Mouse (Mus musculus): ENCODE data around the gene Car5b. TPM values are rescaled to one million over a fixed set of nuclear protein-coding genes. Genes with fewer than 3 reads are reported as not detected.

The Car5b gene
- 0.24 and 0.34 TPM in 2 replicates for polyA plus RNA-seq (2014; fragmentation: Nextera tagmentation; extraction: Ambion mirVana)

GRCm38 (mm10) chrX:164027607-164028289 is at the start of gene Car5b:
Gene Car5b (minus strand): TSS chrX:164027997.
- peak within 1 kb of the TSS; percentile 29 for H3K4me3 ChIP-seq (ENCODE audit: low read depth, low read length)
- H3K27me3 ChIP-seq (ENCODE audit: control insufficient read depth, insufficient read depth, low read length): no peaks in the 10 kb centered on the region
- no peaks in the 10 kb centered on the region for H3K4me1 ChIP-seq (ENCODE audit: control insufficient read depth, insufficient read depth, low read length)
- H3K4me2 ChIP-seq (ENCODE audit: low read depth, low read length): peak within 1 kb of the TSS; percentile 42
- H3K36me3 ChIP-seq (replicated peaks; ENCODE audit: control insufficient read depth, insufficient read depth, low read depth, low read length): no peaks in the 10 kb centered on the region
- no peak within 1 kb of the TSS for H3K9ac ChIP-seq (replicated peaks; ENCODE audit: low read length)
- no peak within 1 kb of the TSS for H3K27ac ChIP-seq (replicated peaks; ENCODE audit: low read depth, low read length)
- ATAC-seq (replicated peaks; ENCODE audit: insufficient number of reproducible peaks, low FRiP score, low TSS enrichment, low read depth) (peak; percentile 96), DNase-seq (ENCODE audit: low spot score) (peak; percentile 88)
- 12% methylated on average over 21 of the region's 22 CpGs for WGBS
- H3K9me3 ChIP-seq (replicated peaks; ENCODE audit: control insufficient read depth, low read length): no peaks in the 10 kb centered on the region

- Histone ChIP-seq H3K27ac (replicated peaks; ENCODE audit: low read depth, low read length) (no peak within 1 kb of the TSS), H3K36me3 (replicated peaks; ENCODE audit: control insufficient read depth, insufficient read depth, low read depth, low read length) (no peaks in the 10 kb centered on the region), H3K4me2 (ENCODE audit: low read depth, low read length) (peak within 1 kb of the TSS; percentile 51)
Measured at GRCm38 (mm10) chrX:164076040-164076775, 48.4 kb upstream of the Car5b start, which contains the start of gene Siah1b. Gene Siah1b (minus strand): TSS chrX:164076493.

GRCm38 (mm10) chrX:164068968-164069367 is 41.2 kb upstream of the Car5b start:
- Histone ChIP-seq H3K9me3 (replicated peaks; ENCODE audit: control insufficient read depth, low read length) (no peaks in the 10 kb centered on the region), H3K27ac (replicated peaks; ENCODE audit: low read depth, low read length) (no peak overlapping the region), H3K9ac (replicated peaks; ENCODE audit: low read length) (no peak overlapping the region), H3K27me3 (ENCODE audit: control insufficient read depth, insufficient read depth, low read length) (no peaks in the 10 kb centered on the region), H3K4me3 (ENCODE audit: low read depth, low read length) (no peak overlapping the region), H3K36me3 (replicated peaks; ENCODE audit: control insufficient read depth, insufficient read depth, low read depth, low read length) (no peaks in the 10 kb centered on the region), H3K4me2 (ENCODE audit: low read depth, low read length) (no peak overlapping the region), H3K4me1 (ENCODE audit: control insufficient read depth, insufficient read depth, low read length) (no peaks in the 10 kb centered on the region)
- 89% methylated on average over 4 of the region's 4 CpGs for WGBS
- DNase-seq (ENCODE audit: low spot score) (no peak), ATAC-seq (replicated peaks; ENCODE audit: insufficient number of reproducible peaks, low FRiP score, low TSS enrichment, low read depth) (no peak)

More at GRCm38 (mm10) chrX:164076040-164076775, 48.4 kb upstream of the Car5b start, which contains the start of gene Siah1b:
- Histone ChIP-seq H3K27me3 (ENCODE audit: control insufficient read depth, insufficient read depth, low read length) (0 out of 2 replicates have a peak, but pooled peaks cover 2% of the 10 kb centered on the region), H3K9me3 (replicated peaks; ENCODE audit: control insufficient read depth, low read length) (no peaks in the 10 kb centered on the region), H3K4me1 (ENCODE audit: control insufficient read depth, insufficient read depth, low read length) (no peaks in the 10 kb centered on the region), H3K4me3 (ENCODE audit: low read depth, low read length) (peak within 1 kb of the TSS; percentile 55), H3K9ac (replicated peaks; ENCODE audit: low read length) (peak within 1 kb of the TSS; percentile 64)
- ATAC-seq (replicated peaks; ENCODE audit: insufficient number of reproducible peaks, low FRiP score, low TSS enrichment, low read depth) (peak; percentile 98), DNase-seq (ENCODE audit: low spot score) (peak; percentile 92)
- 20% methylated on average over 53 of the region's 54 CpGs for WGBS

- WGBS: 20% methylated on average over 2 of the region's 2 CpGs
- H3K9ac ChIP-seq (replicated peaks; ENCODE audit: low read length): no peak overlapping the region
- H3K4me2 ChIP-seq (ENCODE audit: low read depth, low read length): no peak overlapping the region
- H3K27me3 ChIP-seq (ENCODE audit: control insufficient read depth, insufficient read depth, low read length): no peaks in the 10 kb centered on the region
- no peak overlapping the region for H3K4me3 ChIP-seq (ENCODE audit: low read depth, low read length)
- no peaks in the 10 kb centered on the region for H3K4me1 ChIP-seq (ENCODE audit: control insufficient read depth, insufficient read depth, low read length)
- no peaks in the 10 kb centered on the region for H3K36me3 ChIP-seq (replicated peaks; ENCODE audit: control insufficient read depth, insufficient read depth, low read depth, low read length)
- H3K27ac ChIP-seq (replicated peaks; ENCODE audit: low read depth, low read length): no peak overlapping the region
- ATAC-seq (replicated peaks; ENCODE audit: insufficient number of reproducible peaks, low FRiP score, low TSS enrichment, low read depth): peak; percentile 62; the same call in 1 of the 2 replicates
- DNase-seq (ENCODE audit: low spot score): peak; percentile 82
- H3K9me3 ChIP-seq (replicated peaks; ENCODE audit: control insufficient read depth, low read length): no peaks in the 10 kb centered on the region
Measured at GRCm38 (mm10) chrX:164066185-164066584, 38.4 kb upstream of the Car5b start.

- Histone ChIP-seq H3K27me3 (ENCODE audit: control insufficient read depth, insufficient read depth, low read length) (no peaks in the 10 kb centered on the region), H3K9ac (replicated peaks; ENCODE audit: low read length) (no peak overlapping the region), H3K9me3 (replicated peaks; ENCODE audit: control insufficient read depth, low read length) (no peaks in the 10 kb centered on the region), H3K27ac (replicated peaks; ENCODE audit: low read depth, low read length) (no peak overlapping the region), H3K36me3 (replicated peaks; ENCODE audit: control insufficient read depth, insufficient read depth, low read depth, low read length) (no peaks in the 10 kb centered on the region), H3K4me2 (ENCODE audit: low read depth, low read length) (no peak overlapping the region), H3K4me3 (ENCODE audit: low read depth, low read length) (no peak overlapping the region), H3K4me1 (ENCODE audit: control insufficient read depth, insufficient read depth, low read length) (no peaks in the 10 kb centered on the region)
- no peak for ATAC-seq (replicated peaks; ENCODE audit: insufficient number of reproducible peaks, low FRiP score, low TSS enrichment, low read depth)
- no peak for DNase-seq (ENCODE audit: low spot score)
- WGBS: 58% methylated on average over 4 of the region's 4 CpGs
Measured at GRCm38 (mm10) chrX:164059070-164059469, 31.3 kb upstream of the Car5b start.

- H3K4me3 ChIP-seq (ENCODE audit: low read depth, low read length): no peak overlapping the region
- H3K4me1 ChIP-seq (ENCODE audit: control insufficient read depth, insufficient read depth, low read length): no peaks in the 10 kb centered on the region
- H3K9me3 ChIP-seq (replicated peaks; ENCODE audit: control insufficient read depth, low read length): no peaks in the 10 kb centered on the region
- H3K27me3 ChIP-seq (ENCODE audit: control insufficient read depth, insufficient read depth, low read length): no peaks in the 10 kb centered on the region
- H3K4me2 ChIP-seq (ENCODE audit: low read depth, low read length): no peak overlapping the region
- no peak overlapping the region for H3K27ac ChIP-seq (replicated peaks; ENCODE audit: low read depth, low read length)
- 82% methylated on average over 3 of the region's 3 CpGs for WGBS
- no peak for ATAC-seq (replicated peaks; ENCODE audit: insufficient number of reproducible peaks, low FRiP score, low TSS enrichment, low read depth)
- no peak for DNase-seq (ENCODE audit: low spot score)
- H3K9ac ChIP-seq (replicated peaks; ENCODE audit: low read length): no peak overlapping the region
- H3K36me3 ChIP-seq (replicated peaks; ENCODE audit: control insufficient read depth, insufficient read depth, low read depth, low read length): no peaks in the 10 kb centered on the region
Measured at GRCm38 (mm10) chrX:164058523-164058922, 30.7 kb upstream of the Car5b start.

- Histone ChIP-seq H3K4me1 (ENCODE audit: control insufficient read depth, insufficient read depth, low read length) (no peaks in the 10 kb centered on the region), H3K9ac (replicated peaks; ENCODE audit: low read length) (no peak overlapping the region), H3K4me2 (ENCODE audit: low read depth, low read length) (no peak overlapping the region), H3K9me3 (replicated peaks; ENCODE audit: control insufficient read depth, low read length) (no peaks in the 10 kb centered on the region), H3K27me3 (ENCODE audit: control insufficient read depth, insufficient read depth, low read length) (no peaks in the 10 kb centered on the region), H3K27ac (replicated peaks; ENCODE audit: low read depth, low read length) (no peak overlapping the region), H3K4me3 (ENCODE audit: low read depth, low read length) (no peak overlapping the region), H3K36me3 (replicated peaks; ENCODE audit: control insufficient read depth, insufficient read depth, low read depth, low read length) (no peaks in the 10 kb centered on the region)
- no peak for DNase-seq (ENCODE audit: low spot score)
- 84% methylated on average over 4 of the region's 4 CpGs for WGBS
- no peak for ATAC-seq (replicated peaks; ENCODE audit: insufficient number of reproducible peaks, low FRiP score, low TSS enrichment, low read depth)
Measured at GRCm38 (mm10) chrX:164055726-164056125, 27.9 kb upstream of the Car5b start.

GRCm38 (mm10) chrX:164046736-164047135 is 18.9 kb upstream of the Car5b start:
- Histone ChIP-seq H3K27me3 (ENCODE audit: control insufficient read depth, insufficient read depth, low read length) (no peaks in the 10 kb centered on the region), H3K27ac (replicated peaks; ENCODE audit: low read depth, low read length) (no peak overlapping the region)
- 83% methylated on average over 2 of the region's 2 CpGs for WGBS

More at GRCm38 (mm10) chrX:164046736-164047135, 18.9 kb upstream of the Car5b start:
- no peaks in the 10 kb centered on the region for H3K9me3 ChIP-seq (replicated peaks; ENCODE audit: control insufficient read depth, low read length)
- H3K36me3 ChIP-seq (replicated peaks; ENCODE audit: control insufficient read depth, insufficient read depth, low read depth, low read length): no peaks in the 10 kb centered on the region
- H3K4me2 ChIP-seq (ENCODE audit: low read depth, low read length): no peak overlapping the region
- no peak overlapping the region for H3K9ac ChIP-seq (replicated peaks; ENCODE audit: low read length)
- ATAC-seq (replicated peaks; ENCODE audit: insufficient number of reproducible peaks, low FRiP score, low TSS enrichment, low read depth) (no peak), DNase-seq (ENCODE audit: low spot score) (no peak)
- H3K4me3 ChIP-seq (ENCODE audit: low read depth, low read length): no peak overlapping the region
- H3K4me1 ChIP-seq (ENCODE audit: control insufficient read depth, insufficient read depth, low read length): no peaks in the 10 kb centered on the region

Measured in embryonic facial prominence, embryonic 11.5 days (tissue).